Mouse (Mus musculus): ENCODE measurements around the gene Mmp19.

- TF ChIP-seq CTCF (IDR thresholded peaks at IDR 0.05; ENCODE audit: extremely low read depth, insufficient read depth, insufficient read length, insufficient replicate concordance) (no peak), POLR2A (IDR thresholded peaks at IDR 0.05; ENCODE audit: low read depth, low read length) (no peak)
Observed at GRCm38 (mm10) chr10:128806086-128806485, 15.4 kb downstream of the Mmp19 start.

All from spleen, adult 2 months (tissue).